Mouse (Mus musculus): Measurements from ENCODE around the gene Slc26a5. TPM values are rescaled to one million over a fixed set of nuclear protein-coding genes. Genes with fewer than 3 reads are reported as not detected.

Gene Slc26a5
- polyA plus RNA-seq, 1 experiment from 2014 or later, result 0.05 TPM

Other genes starting within 250 kb of the Slc26a5 start
- gene Fbxl13, start 220.0 kb downstream of the Slc26a5 start, polyA plus RNA-seq (2016; fragmentation: Nextera tagmentation; extraction: Ambion mirVana), result 0.15 TPM in 1 of 2 replicates, not detected in the other
- gene Armc10, start 219.8 kb downstream of the Slc26a5 start, polyA plus RNA-seq (2016; fragmentation: Nextera tagmentation; extraction: Ambion mirVana), result 50.3 and 61.9 TPM in 2 replicates
- 2.8 TPM in 2 replicates for gene Napepld, start 164.2 kb downstream of the Slc26a5 start, polyA plus RNA-seq (2016; fragmentation: Nextera tagmentation; extraction: Ambion mirVana)
- gene Pmpcb, start 128.5 kb downstream of the Slc26a5 start, polyA plus RNA-seq (2016; fragmentation: Nextera tagmentation; extraction: Ambion mirVana), result 84.4 and 85.5 TPM in 2 replicates
- 83.5 and 91.3 TPM in 2 replicates for gene Dnajc2, start 80.4 kb downstream of the Slc26a5 start, polyA plus RNA-seq (2016; fragmentation: Nextera tagmentation; extraction: Ambion mirVana)
- gene Psmc2, start 80.3 kb downstream of the Slc26a5 start, polyA plus RNA-seq (2016; fragmentation: Nextera tagmentation; extraction: Ambion mirVana), result 227 and 247 TPM in 2 replicates